ENCODE assay signal across 9 mouse cellular contexts in the genomic region with DNA sequence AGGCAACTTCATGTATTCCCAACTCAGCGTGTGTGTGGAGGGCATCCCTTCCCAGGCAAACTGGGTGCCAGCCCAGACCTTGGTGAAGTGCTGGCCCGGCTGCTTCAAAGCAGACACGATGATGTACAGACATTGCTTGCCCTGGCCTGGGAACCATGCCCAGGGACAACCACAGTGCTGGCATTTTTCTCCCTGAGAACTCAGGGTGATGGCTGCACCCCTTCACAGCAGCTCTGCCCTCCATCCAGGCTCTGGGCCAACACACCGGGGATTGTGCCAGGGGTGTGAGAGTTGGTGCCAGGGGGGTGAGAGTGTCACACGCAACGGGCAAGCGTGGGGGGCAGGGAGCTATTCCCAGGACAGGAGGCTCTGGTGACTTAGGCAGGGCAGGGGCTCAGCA. TPM values are rescaled to one million over a fixed set of nuclear protein-coding genes. Genes with fewer than 3 reads are reported as not detected.
DNase-seq lines count a peak whose midpoint lies in the region; ATAC-seq and TF ChIP-seq lines count a peak whose summit lies in the region.
"Had no signal": no experiment of that assay in that cellular context is flagged by ENCODE, and none has a peak within 500 bp of the region (broad histone marks: within the 10 kb centered on the region; RNA-seq: fewer than 3 reads in every experiment).

No protein-coding gene starts in this region.

- ATAC-seq in midbrain, postnatal 0 days (ENCODE audit: low FRiP score) = peak; percentile 83
- ATAC-seq in inflammation-experienced regulatory T-cells, adult 6 months = no peak

- TF ChIP-seq CTCF in midbrain, postnatal 0 days (IDR thresholded peaks at IDR 0.05) = no peak

- no peaks in the 10 kb centered on the region for H3K27me3 ChIP-seq in midbrain, postnatal 0 days (ENCODE audit: insufficient read depth, low read length)
- H3K27me3 ChIP-seq: neural tube, embryonic 12.5 days had no signal

- H3K4me3 ChIP-seq in midbrain, postnatal 0 days (ENCODE audit: low read depth, low read length) = no peak overlapping the region
- H3K4me3 ChIP-seq: neural tube, embryonic 12.5 days had no signal

- H3K27ac ChIP-seq in midbrain, postnatal 0 days (ENCODE audit: low read depth, low read length) = 0 out of 2 replicates have a peak overlapping the region, but pooled peaks have one; percentile 2
- H3K27ac ChIP-seq: neural tube, embryonic 12.5 days had no signal

- DNase-seq in kidney, postnatal 10 days = peak; percentile 47
- DNase-seq in kidney, adult 9 months = no peak
- peak; percentile 49 to 66 for DNase-seq in adrenal gland, postnatal 4 days (ENCODE audit: low spot score in 2 of 2)
- DNase-seq in frontal cortex, postnatal 14 days (ENCODE audit: low spot score in 2 of 2) = peak; percentile 46 to 76
- peak; percentile 80 to 84 for DNase-seq in layer of hippocampus, adult 8-10 months (ENCODE audit: low spot score in 2 of 2)
- DNase-seq in midbrain, postnatal 0 days (ENCODE audit: low spot score) = peak; percentile 88
- no peak for DNase-seq in natural killer cell, adult 2 months (ENCODE audit: low spot score in 2 of 2)

- no peak overlapping the region for H3K4me2 ChIP-seq in midbrain, postnatal 0 days (ENCODE audit: low read depth, low read length, poor library complexity, severe bottlenecking)
- H3K4me2 ChIP-seq: neural tube, embryonic 12.5 days had no signal

- WGBS in midbrain, postnatal 0 days = 73% methylated on average over 7 of the region's 7 CpGs

- H3K9me3 ChIP-seq in midbrain, postnatal 0 days (ENCODE audit: low read length) = no peaks in the 10 kb centered on the region
- H3K9me3 ChIP-seq: neural tube, embryonic 12.5 days had no signal

- H3K36me3 ChIP-seq in midbrain, postnatal 0 days (ENCODE audit: insufficient read depth, low read length) = no peaks in the 10 kb centered on the region

- no peaks in the 10 kb centered on the region for H3K4me1 ChIP-seq in midbrain, postnatal 0 days (ENCODE audit: insufficient read depth, low read length)
- H3K4me1 ChIP-seq: neural tube, embryonic 12.5 days had no signal

- no peak overlapping the region for H3K9ac ChIP-seq in midbrain, postnatal 0 days (replicated peaks; ENCODE audit: low read length, poor library complexity, severe bottlenecking)
- H3K9ac ChIP-seq: neural tube, embryonic 12.5 days had no signal

RNA-seq across cellular contexts. Expression of a gene that starts 2.8 kb away (rescaled TPM):
- total RNA-seq in adrenal gland, postnatal 4 days (2021) = 1 to 10 TPM; 5.4 to 7.5 TPM
- 10 to 100 TPM in 3 of 4 experiments, 1 to 10 TPM in 1; 8.4 to 16.2 (median 14.1) TPM for total RNA-seq in layer of hippocampus, adult 8-10 months (2022)
- 27.4 and 30.9 TPM in 2 replicates for total RNA-seq in midbrain, postnatal 0 days (2014; rRNA removed)
- 25.4 and 29.5 TPM in 2 replicates for polyA plus RNA-seq in midbrain, postnatal 0 days (2015; fragmentation: Nextera tagmentation; extraction: Ambion mirVana)
- polyA plus RNA-seq in inflammation-experienced regulatory T-cells, adult 6 months (2017; shearing (Covaris generic)) = 1 to 10 TPM in 1 of 3 experiments, not detected in 2; 1.6 TPM

RNA-seq across cellular contexts. Expression of a gene that starts 23.2 kb away (rescaled TPM):
- total RNA-seq in adrenal gland, postnatal 4 days (2021) = under 1 TPM in 1 of 2 experiments, not detected in 1; 0.56 TPM
- under 1 TPM in 1 of 4 experiments, not detected in 3; 0.57 TPM for total RNA-seq in layer of hippocampus, adult 8-10 months (2022)
- total RNA-seq in midbrain, postnatal 0 days (2014; rRNA removed) = 3.9 and 13.8 TPM in 2 replicates
- 7.9 and 9.1 TPM in 2 replicates for polyA plus RNA-seq in midbrain, postnatal 0 days (2015; fragmentation: Nextera tagmentation; extraction: Ambion mirVana)
- polyA plus RNA-seq in inflammation-experienced regulatory T-cells, adult 6 months (2017; shearing (Covaris generic)) = under 1 TPM in 1 of 3 experiments, not detected in 2; 0.98 TPM

RNA-seq across cellular contexts. Expression of a gene that starts 23.4 kb away (rescaled TPM):
- total RNA-seq in adrenal gland, postnatal 4 days (2021) = 1,000 to 10,000 TPM; 1,090 to 1,156 TPM
- 1,000 to 10,000 TPM; 1,017 to 1,068 (median 1,043) TPM for total RNA-seq in layer of hippocampus, adult 8-10 months (2022)
- total RNA-seq in midbrain, postnatal 0 days (2014; rRNA removed) = 493 and 558 TPM in 2 replicates
- polyA plus RNA-seq in midbrain, postnatal 0 days (2015; fragmentation: Nextera tagmentation; extraction: Ambion mirVana) = 1,374 and 1,478 TPM in 2 replicates
- polyA plus RNA-seq in inflammation-experienced regulatory T-cells, adult 6 months (2017; shearing (Covaris generic)) = 1,000 to 10,000 TPM; 1,064 to 1,179 (median 1,122) TPM

RNA-seq across cellular contexts. Expression of a gene that starts 23.7 kb away (rescaled TPM):
- 100 to 1,000 TPM; 101 to 112 TPM for total RNA-seq in adrenal gland, postnatal 4 days (2021)
- total RNA-seq in layer of hippocampus, adult 8-10 months (2022) = 10 to 100 TPM; 65.3 to 85.6 (median 79.2) TPM
- 30.5 and 43.2 TPM in 2 replicates for total RNA-seq in midbrain, postnatal 0 days (2014; rRNA removed)
- 91.6 and 95.8 TPM in 2 replicates for polyA plus RNA-seq in midbrain, postnatal 0 days (2015; fragmentation: Nextera tagmentation; extraction: Ambion mirVana)
- 10 to 100 TPM; 41.3 to 90.8 (median 53.1) TPM for polyA plus RNA-seq in inflammation-experienced regulatory T-cells, adult 6 months (2017; shearing (Covaris generic))

RNA-seq across cellular contexts. Expression of a gene that starts 55.6 kb away (rescaled TPM):
- 10 to 100 TPM; 36.6 to 39.3 TPM for total RNA-seq in adrenal gland, postnatal 4 days (2021)
- 1 to 10 TPM; 2.4 to 4.8 (median 2.8) TPM for total RNA-seq in layer of hippocampus, adult 8-10 months (2022)
- 5.8 and 18.1 TPM in 2 replicates for total RNA-seq in midbrain, postnatal 0 days (2014; rRNA removed)
- polyA plus RNA-seq in midbrain, postnatal 0 days (2015; fragmentation: Nextera tagmentation; extraction: Ambion mirVana) = 8.4 and 11.3 TPM in 2 replicates
- polyA plus RNA-seq in inflammation-experienced regulatory T-cells, adult 6 months (2017; shearing (Covaris generic)) = 10 to 100 TPM in 2 of 3 experiments, 1 to 10 TPM in 1; 9.6 to 54.3 (median 13.6) TPM

Comparison
In these comparisons a context has a peak if more than half of its experiments do, and no peak if none do; other contexts are left out.
1. DNase-seq: peak in kidney, postnatal 10 days (single experiment), adrenal gland, postnatal 4 days (2 of 2), frontal cortex, postnatal 14 days (2 of 2), layer of hippocampus, adult 8-10 months (2 of 2) and midbrain, postnatal 0 days (single experiment); none in kidney, adult 9 months (single experiment) and natural killer cell, adult 2 months (0 of 2).